Mouse (Mus musculus): ENCODE measurements around the gene Gpr157.
"Not testable (repeated sequence)": the region's sequence is repeated elsewhere in the genome, so short reads cannot be mapped to it uniquely, and the experiment has no call there.

The Gpr157 gene

GRCm38 (mm10) chr4:150087161-150087889 lies at the start of gene Gpr157:
TSS of gene Gpr157 (plus strand) at chr4:150087365.
- peak; percentile 89 for DNase-seq (ENCODE audit: low read depth, low spot score)

DNA sequence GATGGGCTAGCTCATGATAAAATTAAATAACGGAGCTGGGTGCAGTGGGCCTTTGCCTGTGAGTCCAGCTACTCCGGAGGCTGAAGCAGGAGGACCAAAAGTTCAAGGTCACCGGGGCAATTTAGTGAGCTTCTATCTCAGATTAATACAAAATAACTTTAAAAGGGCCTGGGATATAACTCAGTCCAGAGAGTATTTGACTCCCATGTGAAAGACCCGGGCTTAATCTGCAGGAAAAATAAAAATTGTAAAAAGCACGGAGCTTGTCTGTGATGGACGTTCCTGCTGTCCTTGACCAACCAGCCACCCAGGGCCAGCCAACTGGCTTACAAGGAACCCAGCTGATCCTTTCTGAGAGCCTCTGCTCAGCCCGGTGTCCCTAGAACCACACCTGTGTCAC lies 48.6 kb upstream of the Gpr157 start:
- no peak for DNase-seq (ENCODE audit: low read depth, low spot score)

- no peak for DNase-seq (ENCODE audit: low read depth, low spot score)
Observed at GRCm38 (mm10) chr4:150040003-150040581, 47.1 kb upstream of the Gpr157 start.

DNA sequence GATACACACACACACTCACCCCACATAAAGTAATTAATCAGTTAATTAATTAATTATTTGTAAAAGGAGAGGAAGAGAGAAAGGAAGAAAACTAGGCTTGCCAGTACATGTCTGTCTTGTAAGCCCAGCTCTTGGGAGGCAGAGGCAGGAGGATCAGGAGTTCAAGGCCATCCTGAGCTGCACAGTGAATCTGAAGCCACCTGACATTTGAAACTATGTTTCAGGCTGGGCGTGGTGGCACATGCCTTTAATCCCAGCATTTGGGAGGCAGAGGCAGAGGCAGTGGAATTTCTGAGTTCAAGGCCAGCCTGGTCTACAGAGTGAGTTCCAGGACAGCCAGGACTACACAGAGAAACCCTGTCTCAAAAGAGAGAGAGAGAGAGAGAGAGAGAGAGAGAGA lies 46.3 kb upstream of the Gpr157 start:
- not testable (repeated sequence) for DNase-seq (ENCODE audit: low read depth, low spot score)

- no peak for DNase-seq (ENCODE audit: low read depth, low spot score)
Observed at GRCm38 (mm10) chr4:150041346-150042110, 45.6 kb upstream of the Gpr157 start.

DNA sequence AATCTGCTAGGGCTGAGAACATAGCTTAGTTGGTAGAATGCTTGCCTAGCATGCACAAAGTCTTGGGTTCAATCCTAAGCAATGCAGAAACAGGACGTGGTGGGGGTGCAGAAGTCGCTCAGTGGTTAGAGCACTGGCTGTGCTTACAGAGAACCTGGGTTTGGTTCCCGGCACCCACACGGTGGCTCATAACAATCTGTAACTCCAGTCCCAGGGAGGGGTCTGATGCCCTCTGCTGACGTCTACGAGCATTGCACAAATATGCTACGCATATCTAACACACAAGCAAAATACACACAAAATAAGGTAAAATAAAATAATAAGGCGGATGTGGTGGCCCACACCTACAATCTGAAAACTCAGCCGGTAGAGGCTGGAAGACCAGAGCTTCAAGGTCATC lies 43.6 kb upstream of the Gpr157 start:
- DNase-seq (ENCODE audit: low read depth, low spot score): no peak

GRCm38 (mm10) chr4:150048038-150048437 lies 39.1 kb upstream of the Gpr157 start:
- DNase-seq (ENCODE audit: low read depth, low spot score): no peak

- no peak for DNase-seq (ENCODE audit: low read depth, low spot score)
Observed at GRCm38 (mm10) chr4:150048478-150049156, 38.5 kb upstream of the Gpr157 start.

GRCm38 (mm10) chr4:150049157-150049513 lies 38.0 kb upstream of the Gpr157 start:
- DNase-seq (ENCODE audit: low read depth, low spot score): no peak

- no peak for DNase-seq (ENCODE audit: low read depth, low spot score)
Observed at GRCm38 (mm10) chr4:150049564-150050226, 37.5 kb upstream of the Gpr157 start.

DNA sequence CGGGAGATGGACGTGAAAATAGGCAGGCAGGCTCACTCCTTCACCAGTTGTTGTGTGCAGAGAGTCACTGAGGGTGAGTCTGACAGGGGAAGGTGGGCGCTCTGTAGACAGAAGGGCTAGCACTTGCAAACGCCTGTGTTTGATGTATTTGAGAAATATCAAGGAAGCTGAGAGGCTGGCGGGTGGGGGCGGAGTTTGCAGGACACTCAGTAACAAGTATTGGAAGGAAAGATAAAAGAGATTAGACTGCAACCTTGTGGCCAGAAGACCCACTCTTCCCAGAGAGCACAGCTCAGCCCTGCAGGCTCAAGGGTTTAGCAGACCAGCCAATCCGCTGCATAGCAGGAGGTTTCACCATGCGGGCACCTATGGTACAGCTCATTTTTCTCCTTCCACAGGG lies 35.7 kb upstream of the Gpr157 start:
- DNase-seq (ENCODE audit: low read depth, low spot score): no peak

DNA sequence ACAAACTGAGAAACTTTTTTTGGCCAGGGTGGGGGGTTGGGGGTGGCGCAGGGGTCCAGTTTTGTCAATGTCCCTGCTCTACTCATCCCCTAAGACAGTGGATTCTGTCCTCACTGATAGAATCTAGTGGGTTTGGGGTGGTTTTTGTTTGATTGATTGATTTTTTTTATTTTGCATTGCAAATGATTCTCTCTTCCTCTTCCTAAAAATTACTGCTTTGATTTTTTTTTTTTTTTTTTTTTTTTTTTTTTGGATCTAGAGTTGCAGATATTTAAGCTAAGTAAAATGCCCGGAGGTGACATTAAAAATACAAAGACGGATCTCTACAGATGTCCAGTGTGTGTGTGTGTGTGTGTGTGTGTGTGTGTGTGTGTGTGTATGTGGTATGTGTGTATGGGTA lies 34.8 kb upstream of the Gpr157 start:
- no peak for DNase-seq (ENCODE audit: low read depth, low spot score)

- DNase-seq (ENCODE audit: low read depth, low spot score): no peak
Observed at GRCm38 (mm10) chr4:150056171-150056570, 31.0 kb upstream of the Gpr157 start.

DNA sequence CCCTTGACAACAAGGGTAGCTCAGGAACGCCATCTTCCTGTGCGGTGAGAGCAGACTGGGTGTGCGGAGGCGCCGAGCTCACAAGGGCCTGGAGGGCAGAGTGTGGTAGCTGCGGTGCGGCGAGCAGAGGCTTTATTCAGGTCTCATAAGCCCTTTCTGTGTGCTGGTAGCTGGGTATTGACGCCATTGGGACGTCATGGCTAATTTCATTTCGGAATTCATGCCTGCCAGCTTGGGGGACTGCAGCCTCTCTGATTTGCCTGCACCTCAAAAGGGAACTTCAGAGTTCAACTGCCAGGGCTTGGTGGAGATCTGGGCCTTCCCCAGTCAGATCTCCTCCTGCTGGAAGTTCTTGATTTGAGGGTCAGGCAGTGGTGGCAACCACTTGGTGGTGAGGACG lies 29.4 kb upstream of the Gpr157 start:
- no peak for DNase-seq (ENCODE audit: low read depth, low spot score)

GRCm38 (mm10) chr4:150059841-150060468 lies 27.2 kb upstream of the Gpr157 start:
- no peak for DNase-seq (ENCODE audit: low read depth, low spot score)

DNA sequence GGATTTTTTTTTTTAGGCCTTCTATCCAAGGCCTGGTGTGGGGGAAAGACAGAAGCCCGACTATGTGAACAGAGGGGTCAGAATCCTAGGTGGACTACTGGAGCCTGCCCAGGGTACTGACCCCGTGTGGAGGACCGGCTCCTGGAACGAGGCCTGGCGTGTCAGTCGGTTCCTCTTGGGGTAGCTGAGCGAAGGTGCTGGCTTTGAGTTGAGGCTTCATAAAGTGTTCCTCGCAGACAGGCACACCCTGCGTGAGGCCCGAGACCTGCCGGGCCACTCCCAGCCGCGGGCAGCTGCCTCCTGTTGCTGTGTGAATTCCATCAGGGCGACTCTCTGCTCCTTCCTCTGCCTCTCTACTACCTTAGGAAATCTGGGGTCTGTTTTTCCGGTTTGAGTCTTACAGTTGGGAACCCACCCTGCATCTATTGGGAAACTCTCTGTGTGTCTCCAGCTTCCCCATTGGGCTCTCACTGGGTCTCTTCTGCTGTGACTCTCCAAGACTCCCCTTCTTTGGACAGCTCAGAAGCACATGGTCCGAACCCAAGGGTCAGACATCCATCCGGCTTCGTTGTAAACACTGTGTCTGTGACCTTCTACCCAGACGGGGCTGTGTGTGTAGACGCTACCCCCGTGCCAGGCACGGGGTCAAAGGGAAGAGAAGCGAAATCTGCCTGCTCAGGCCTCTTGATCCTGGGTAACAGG lies 26.5 kb upstream of the Gpr157 start:
- DNase-seq (ENCODE audit: low read depth, low spot score): no peak

GRCm38 (mm10) chr4:150061432-150062225 lies 25.5 kb upstream of the Gpr157 start:
- DNase-seq (ENCODE audit: low read depth, low spot score): no peak

DNA sequence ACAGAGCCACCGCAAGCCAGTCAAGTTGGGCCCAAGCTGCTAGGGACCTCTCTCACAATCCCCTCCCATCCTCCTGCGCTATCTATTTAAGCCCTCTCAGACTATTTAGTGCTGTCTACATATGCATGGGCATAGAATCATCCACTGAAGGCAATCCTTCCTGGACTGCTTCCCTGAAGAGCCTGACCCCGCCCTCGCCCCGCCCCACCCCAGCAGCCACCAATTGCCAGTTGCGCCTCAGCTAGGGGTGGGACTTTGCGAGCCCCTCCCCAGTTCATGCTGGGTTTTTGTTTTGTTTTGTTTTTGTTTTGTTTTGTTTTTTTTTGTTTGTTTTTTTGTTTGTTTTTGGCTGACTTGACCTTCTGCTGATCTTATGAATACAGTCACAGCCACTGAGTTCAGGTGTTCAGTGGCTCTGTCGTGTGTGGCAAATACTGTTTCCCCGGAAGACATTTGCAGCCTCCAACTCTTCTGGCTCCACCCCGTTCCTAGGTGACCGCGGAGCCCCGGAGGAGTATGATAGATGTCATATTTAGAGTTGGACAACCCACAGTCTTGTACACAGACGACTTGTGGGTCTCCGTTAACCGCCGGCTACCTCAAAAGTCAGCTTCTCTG lies 20.4 kb upstream of the Gpr157 start:
- no peak for DNase-seq (ENCODE audit: low read depth, low spot score)

- no peak for DNase-seq (ENCODE audit: low read depth, low spot score)
Observed at GRCm38 (mm10) chr4:150068216-150068615, 18.9 kb upstream of the Gpr157 start.

Data from telencephalon, adult 2 months (tissue).